Mouse (Mus musculus) CH12.LX (cell line): ENCODE measurements around the gene Sbpl. TPM values are rescaled to one million over a fixed set of nuclear protein-coding genes. Genes with fewer than 3 reads are reported as not detected.

Experiments used
- DNase-seq: peaks from one replicate; pipeline ENCODE4 v3.0.0-alpha.2; 2013; ENCODE audit errors: extremely low read depth
- H3K27ac ChIP-seq: 2 replicates; pipeline ENCODE4 v1.5.1; 2012; ENCODE audit warnings: low read depth, mild to moderate bottlenecking, control low read depth, moderate library complexity; ENCODE audit not compliant: insufficient read depth
- H3K27me3 ChIP-seq: replicated peaks from 2 replicates; pipeline ENCODE3; 2012; ENCODE audit warnings: inconsistent platforms
- H3K36me3 ChIP-seq, 2 experiments: replicated peaks in 1 of 2; 2 replicates each; pipeline versions ENCODE3 to v1.6.1; 2012; ENCODE audit warnings: inconsistent platforms in 1 of 2, low read length in 1 of 2, mild to moderate bottlenecking in 1 of 2, mixed read lengths in 1 of 2, moderate library complexity in 1 of 2; ENCODE audit not compliant: control insufficient read depth in 1 of 2, insufficient read depth in 1 of 2
- H3K4me1 ChIP-seq, 2 experiments: 2 replicates each; pipeline ENCODE4 v1.6.1; 2012; ENCODE audit warnings: inconsistent platforms in 1 of 2, moderate library complexity in 1 of 2; ENCODE audit not compliant: insufficient read depth in 2 of 2, control insufficient read depth in 1 of 2
- H3K4me2 ChIP-seq: 2 replicates; pipeline ENCODE4 v1.6.1; 2012; ENCODE audit warnings: low read depth, mild to moderate bottlenecking, control low read depth; ENCODE audit not compliant: poor library complexity, insufficient read depth, severe bottlenecking
- H3K4me3 ChIP-seq, 3 experiments: fragments of 150-350 bp in 1 of 3; sonication (generic) in 1 of 3; replicated peaks in 1 of 3; 2 replicates each; pipeline versions ENCODE3 to v1.5.1; 2011 to 2012; ENCODE audit warnings: low read depth in 2 of 3, low read length in 2 of 3, mild to moderate bottlenecking in 2 of 3, moderate library complexity in 2 of 3, control low read depth in 1 of 3, improper control_type of control experiment in 1 of 3, inconsistent platforms in 1 of 3, mixed read lengths in 1 of 3; ENCODE audit not compliant: poor library complexity in 1 of 3
- H3K79me2 ChIP-seq: replicated peaks from 2 replicates; pipeline ENCODE4 v1.6.1; 2012; ENCODE audit warnings: mild to moderate bottlenecking, moderate library complexity; ENCODE audit not compliant: control insufficient read depth, poor library complexity, insufficient read depth, severe bottlenecking; ENCODE audit errors: extremely low read depth
- H3K9ac ChIP-seq: 2 replicates; pipeline ENCODE4 v1.6.1; 2012; ENCODE audit warnings: low read depth, mild to moderate bottlenecking, control low read depth, moderate library complexity; ENCODE audit not compliant: insufficient read depth
- H3K9me3 ChIP-seq: replicated peaks from 2 replicates; pipeline ENCODE3; 2012; ENCODE audit warnings: low read length, inconsistent platforms, mixed read lengths
- BHLHE40 ChIP-seq: IDR thresholded peaks from 2 replicates; pipeline ENCODE4 v1.6.1; 2011; ENCODE audit warnings: mild to moderate bottlenecking, low read depth, low read length, improper control_type of control experiment
- CHD2 ChIP-seq: IDR thresholded peaks from 2 replicates; pipeline ENCODE4 v1.6.1; 2011; ENCODE audit warnings: low read length, improper control_type of control experiment
- CTCF ChIP-seq, 2 experiments: IDR thresholded peaks in 1 of 2; conservative IDR thresholded peaks in 1 of 2; 2 replicates each; pipeline ENCODE4 v1.5.1; 2011 to 2012; ENCODE audit warnings: low read depth in 2 of 2, low read length in 2 of 2, improper control_type of control experiment in 1 of 2, inconsistent platforms in 1 of 2, mild to moderate bottlenecking in 1 of 2, moderate library complexity in 1 of 2
- E2F4 ChIP-seq: IDR thresholded peaks from 2 replicates; pipeline ENCODE4 v1.6.1; 2011; ENCODE audit warnings: low read depth, low read length, improper control_type of control experiment; ENCODE audit not compliant: insufficient replicate concordance
- ETS1 ChIP-seq: conservative IDR thresholded peaks from 2 replicates; pipeline ENCODE4 v1.6.1; 2012; ENCODE audit warnings: low read depth, mild to moderate bottlenecking, inconsistent platforms, low read length, improper control_type of control experiment, moderate library complexity
- GABPA ChIP-seq: IDR thresholded peaks from 2 replicates; pipeline ENCODE4 v1.6.1; 2012; ENCODE audit warnings: low read depth, low read length, improper control_type of control experiment, inconsistent platforms; ENCODE audit not compliant: insufficient replicate concordance
- HCFC1 ChIP-seq: IDR thresholded peaks from 2 replicates; pipeline ENCODE4 v1.6.1; 2012; ENCODE audit warnings: low read depth, mild to moderate bottlenecking, inconsistent platforms, low read length, improper control_type of control experiment
- JUN ChIP-seq: IDR thresholded peaks from 2 replicates; pipeline ENCODE4 v1.6.1; 2011; ENCODE audit warnings: low read depth, mild to moderate bottlenecking, low read length, improper control_type of control experiment, moderate library complexity; ENCODE audit not compliant: insufficient read depth
- JUND ChIP-seq: conservative IDR thresholded peaks from 2 replicates; pipeline ENCODE4 v1.6.1; 2011; ENCODE audit warnings: low read depth, low read length, improper control_type of control experiment
- MEF2A ChIP-seq: IDR thresholded peaks from 2 replicates; pipeline ENCODE4 v1.6.1; 2014; ENCODE audit warnings: low read depth, mild to moderate bottlenecking, inconsistent platforms, low read length, improper control_type of control experiment, borderline replicate concordance
- MXI1 ChIP-seq: IDR thresholded peaks from 2 replicates; pipeline ENCODE4 v1.6.1; 2011; ENCODE audit warnings: mild to moderate bottlenecking, low read depth, low read length, improper control_type of control experiment
- MYC ChIP-seq: IDR thresholded peaks from 2 replicates; pipeline ENCODE4 v1.6.1; 2011; ENCODE audit warnings: low read depth, mild to moderate bottlenecking, improper control_type of control experiment, low read length
- PAX5 ChIP-seq: IDR thresholded peaks from 2 replicates; pipeline ENCODE4 v1.6.1; 2012; ENCODE audit warnings: low read length, inconsistent platforms, mixed read lengths
- POLR2AphosphoS2 ChIP-seq: IDR thresholded peaks from 2 replicates; pipeline ENCODE4 v1.6.1; 2011; ENCODE audit warnings: low read depth, low read length, improper control_type of control experiment
- RAD21 ChIP-seq: IDR thresholded peaks from 2 replicates; pipeline ENCODE4 v1.6.1; 2011; ENCODE audit warnings: low read depth, mild to moderate bottlenecking, low read length, improper control_type of control experiment, moderate library complexity
- USF1 ChIP-seq: IDR thresholded peaks from 2 replicates; pipeline ENCODE4 v1.6.1; 2014; ENCODE audit warnings: low read depth, mild to moderate bottlenecking, inconsistent platforms, low read length, improper control_type of control experiment
- USF2 ChIP-seq: conservative IDR thresholded peaks from 2 replicates; pipeline ENCODE4 v1.6.1; 2011; ENCODE audit warnings: low read depth, low read length, improper control_type of control experiment
- ZC3H11A ChIP-seq: IDR thresholded peaks from 2 replicates; pipeline ENCODE4 v1.6.1; 2012; ENCODE audit warnings: low read depth, mild to moderate bottlenecking, inconsistent platforms, low read length, improper control_type of control experiment
- ZKSCAN1 ChIP-seq: IDR thresholded peaks from 2 replicates; pipeline ENCODE4 v1.6.1; 2012; ENCODE audit warnings: low read depth, inconsistent platforms, low read length, improper control_type of control experiment, borderline replicate concordance
- ZMIZ1 ChIP-seq: IDR thresholded peaks from 2 replicates; pipeline ENCODE4 v1.6.1; 2012; ENCODE audit warnings: low read depth, mild to moderate bottlenecking, inconsistent platforms, low read length, improper control_type of control experiment
- dilution Hi-C: fragments of 300-500 bp; cut with MboI; formaldehyde crosslinking; loops from 2 replicates; pipeline ENCODE4 v1.14.3; 2020; ENCODE audit warnings: low sequenced_read_pairs; ENCODE audit not compliant: extremely low pct_unique_long_range_greater_than_20kb, extremely low pct_ligation_motif_present
- in situ Hi-C: fragments of 300-500 bp; cut with MboI; formaldehyde crosslinking; loops from 3 replicates; pipeline ENCODE4 v1.14.3; 2019; ENCODE audit warnings: low sequenced_read_pairs, low pct_ligation_motif_present, low pct_unique_long_range_greater_than_20kb, mixed read lengths
- polyA plus RNA-seq: library from polyadenylated mRNA; unstranded; fragments of >175 nt; gene quantifications from 2 replicates; pipeline ENCODE4 v1.2.1, GENCODE M21; 2012; ENCODE audit warnings: low read depth; ENCODE audit not compliant: insufficient read length
- total RNA-seq, 2 experiments: library from RNA; depleted of rRNA; stranded (reverse); fragments of 300-350 nt in 1 of 2; fragments of >200 nt in 1 of 2; gene quantifications; 2 replicates each; pipeline ENCODE4 v1.2.3; 2012 to 2014

Gene Sbpl
- not detected in 2 replicates for total RNA-seq (2012; rRNA removed)
- not detected in 2 replicates for total RNA-seq (2014; rRNA removed)
- polyA plus RNA-seq, result not detected in 2 replicates

DNA sequence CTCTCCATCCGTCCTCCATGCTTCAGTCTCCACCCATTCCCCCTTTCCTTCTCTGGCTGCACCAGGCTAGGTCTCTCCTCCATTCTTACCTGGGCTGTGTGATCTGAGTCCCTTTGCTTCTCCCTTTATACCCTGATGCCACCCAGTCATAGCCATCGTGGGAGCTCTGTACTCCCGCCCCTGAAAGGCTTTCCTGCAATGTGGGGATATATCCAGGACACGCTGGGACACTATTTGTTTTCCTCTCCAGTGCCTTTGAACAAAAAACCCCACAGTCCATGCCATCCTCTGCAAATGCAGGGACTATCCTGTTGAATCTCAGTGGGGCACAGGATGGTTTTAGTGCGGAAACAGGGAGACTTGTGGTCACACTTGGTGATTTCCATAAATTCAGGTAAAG is at the start of gene Sbpl:
Sbpl (minus strand) TSS at position 101 of the 400 bp plus-strand sequence.
- Histone ChIP-seq H3K27ac (no peak within 1 kb of the TSS), H3K27me3 (peaks cover 13% of the 10 kb centered on the region), H3K9ac (no peak within 1 kb of the TSS), H3K4me3 (no peak within 1 kb of the TSS), H3K79me2 (no peaks in the 10 kb centered on the region), H3K4me2 (no peak within 1 kb of the TSS), H3K36me3 (no peaks in the 10 kb centered on the region), H3K4me1 (no peaks in the 10 kb centered on the region), H3K9me3 (no peaks in the 10 kb centered on the region)
- dilution Hi-C loops, result no loop called here
- no peak for DNase-seq
- in situ Hi-C loops, result no loop called here
- TF ChIP-seq ZKSCAN1 (no peak), MXI1 (no peak), E2F4 (no peak), MYC (no peak), GABPA (no peak)

DNA sequence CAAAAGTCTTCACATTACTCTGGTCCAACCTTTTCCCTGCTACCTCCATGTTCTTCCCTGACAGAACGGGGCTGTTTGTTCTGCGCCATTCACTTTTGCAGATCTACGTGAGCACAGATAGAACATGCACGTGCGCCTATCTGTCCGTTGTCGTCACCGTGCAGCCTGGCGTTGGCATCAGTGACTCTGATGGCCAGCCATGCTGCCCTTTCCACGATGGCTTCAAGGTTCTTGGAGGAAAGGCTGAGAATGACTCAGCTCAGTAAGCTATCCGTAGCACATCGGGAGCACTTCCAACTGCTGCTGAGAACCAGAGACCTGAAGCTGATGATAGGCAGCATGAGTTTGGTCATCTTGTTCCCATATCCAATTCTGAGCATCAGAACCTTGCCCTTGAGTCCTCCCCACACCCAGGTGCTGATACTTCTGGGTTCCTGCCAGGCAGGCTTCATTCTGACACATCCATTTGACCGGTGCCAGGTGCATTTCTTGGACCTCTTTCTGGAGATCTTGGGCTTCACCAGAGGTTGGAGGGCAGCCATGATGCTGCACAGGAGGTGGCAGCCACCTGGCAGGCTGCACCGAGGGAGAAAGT is 49.1 kb upstream of the Sbpl start:
- no peak overlapping the region for H3K4me3 ChIP-seq
- H3K4me1 ChIP-seq, result peaks cover 0 to 8% of the 10 kb centered on the region in 2 experiments; a peak in 2 of 4 replicates
- H3K4me2 ChIP-seq, result no peak overlapping the region
- no peaks in the 10 kb centered on the region for H3K79me2 ChIP-seq
- H3K36me3 ChIP-seq, result no peaks in the 10 kb centered on the region
- H3K27ac ChIP-seq, result no peak overlapping the region
- no peak overlapping the region for H3K9ac ChIP-seq
- dilution Hi-C loops (no loop called here), in situ Hi-C loops (no loop called here)
- TF ChIP-seq ETS1 (no peak), MXI1 (no peak), BHLHE40 (no peak), ZC3H11A (no peak), POLR2AphosphoS2 (no peak), RAD21 (no peak), HCFC1 (no peak), PAX5 (no peak), ZMIZ1 (no peak), USF2 (no peak), USF1 (no peak), JUND (no peak), CTCF (conservative IDR thresholded peaks at IDR 0.05 in 1 of 2, IDR thresholded peaks at IDR 0.05 in 1 of 2; ENCODE audit: low read depth in 2 of 2, low read length in 2 of 2) (no peak), CHD2 (no peak), JUN (no peak), MEF2A (no peak), ZKSCAN1 (no peak)
- TF ChIP-seq, all 38 proteins: peak for 0
- no peak for DNase-seq
- Histone ChIP-seq H3K9me3 (peaks cover 5% of the 10 kb centered on the region), H3K27me3 (peaks cover 75% of the 10 kb centered on the region)
